Mouse (Mus musculus): ENCODE measurements around the gene Gabra2.

The Gabra2 gene

GRCm38 (mm10) chr5:71095725-71096607 lies at the start of gene Gabra2:
Gene Gabra2, minus strand, starts transcription at chr5:71095849.
- peak; percentile 9 for DNase-seq

- DNase-seq = no peak
Measured at GRCm38 (mm10) chr5:71136691-71137090, 41.0 kb upstream of the Gabra2 start.

- DNase-seq = no peak
Measured at GRCm38 (mm10) chr5:71135840-71136239, 40.2 kb upstream of the Gabra2 start.

GRCm38 (mm10) chr5:71127721-71128120 lies 32.1 kb upstream of the Gabra2 start:
- no peak for DNase-seq

GRCm38 (mm10) chr5:71115216-71115615 lies 19.6 kb upstream of the Gabra2 start:
- no peak for DNase-seq

GRCm38 (mm10) chr5:71095180-71095579 lies 469 bp downstream of the Gabra2 start:
- no peak for DNase-seq

- DNase-seq = no peak
Measured at GRCm38 (mm10) chr5:71094776-71095175, 873 bp downstream of the Gabra2 start.

- DNase-seq = no peak
Measured at GRCm38 (mm10) chr5:71093807-71094206, 1.8 kb downstream of the Gabra2 start.

GRCm38 (mm10) chr5:71092475-71092874 lies 3.2 kb downstream of the Gabra2 start:
- DNase-seq = no peak

- DNase-seq = no peak
Measured at GRCm38 (mm10) chr5:71091926-71092325, 3.7 kb downstream of the Gabra2 start.

GRCm38 (mm10) chr5:71078861-71079260 lies 16.8 kb downstream of the Gabra2 start:
- DNase-seq = no peak

GRCm38 (mm10) chr5:71061696-71062095 lies 34.0 kb downstream of the Gabra2 start:
- DNase-seq = no peak

- no peak for DNase-seq
Measured at GRCm38 (mm10) chr5:71058047-71058446, 37.6 kb downstream of the Gabra2 start.

GRCm38 (mm10) chr5:71037352-71037751 lies 58.3 kb downstream of the Gabra2 start:
- no peak for DNase-seq

- DNase-seq = no peak
Measured at GRCm38 (mm10) chr5:71025956-71026355, 69.7 kb downstream of the Gabra2 start.

- no peak for DNase-seq
Measured at GRCm38 (mm10) chr5:71011751-71012150, 83.9 kb downstream of the Gabra2 start.

- no peak for DNase-seq
Measured at GRCm38 (mm10) chr5:71011271-71011670, 84.4 kb downstream of the Gabra2 start.

- no peak for DNase-seq
Measured at GRCm38 (mm10) chr5:71010797-71011196, 84.9 kb downstream of the Gabra2 start.

- no peak for DNase-seq
Measured at GRCm38 (mm10) chr5:70995617-70996325, 99.9 kb downstream of the Gabra2 start.

GRCm38 (mm10) chr5:70993281-70993680 lies 102.4 kb downstream of the Gabra2 start:
- DNase-seq = no peak

- no peak for DNase-seq
Measured at GRCm38 (mm10) chr5:70990891-70991290, 104.8 kb downstream of the Gabra2 start.

Measured in thymus, postnatal 4 days (tissue).